Mouse (Mus musculus): ENCODE results near the gene Tpm4.

- no peak for TF ChIP-seq CTCF (IDR thresholded peaks at IDR 0.05; ENCODE audit: low read depth)
- TF ChIP-seq EP300 (IDR thresholded peaks at IDR 0.05; ENCODE audit: low read depth) = no peak
Observed at GRCm38 (mm10) chr8:72143256-72143824, 8.6 kb downstream of the Tpm4 start.

Measured in heart, postnatal 0 days (tissue).